ENCODE assay signal across 16 mouse cellular contexts in genomic region chr14:22074229-22074628, GRCm38 (mm10). TPM values are rescaled to one million over a fixed set of nuclear protein-coding genes. Genes with fewer than 3 reads are reported as not detected.
A peak's percentile ranks its signal among the peaks of the same experiment; 100 is the strongest.
DNase-seq lines count a peak whose midpoint lies in the region; ATAC-seq lines count a peak whose summit lies in the region.
"Had no signal": no experiment of that assay in that cellular context is flagged by ENCODE, and none has a peak within 500 bp of the region (broad histone marks: within the 10 kb centered on the region; RNA-seq: fewer than 3 reads in every experiment).

No protein-coding gene starts in this region.

- H3K27ac ChIP-seq in embryonic facial prominence, embryonic 10.5 days (replicated peaks) = no peak overlapping the region; the same call in 1 of the 2 replicates
- no peak overlapping the region for H3K27ac ChIP-seq in forebrain, embryonic 11.5 days (ENCODE audit: low read depth, low read length)
- H3K27ac ChIP-seq in hindbrain, embryonic 15.5 days (replicated peaks) = no peak overlapping the region
- H3K27ac ChIP-seq in midbrain, embryonic 13.5 days = no peak overlapping the region
- H3K27ac ChIP-seq: heart, embryonic 15.5 days; layer of hippocampus, adult 2 months had no signal

- no peaks in the 10 kb centered on the region for H3K9me3 ChIP-seq in embryonic facial prominence, embryonic 10.5 days
- H3K9me3 ChIP-seq in forebrain, embryonic 11.5 days (ENCODE audit: control insufficient read depth, low read length) = no peaks in the 10 kb centered on the region
- no peaks in the 10 kb centered on the region for H3K9me3 ChIP-seq in hindbrain, embryonic 15.5 days
- no peaks in the 10 kb centered on the region for H3K9me3 ChIP-seq in midbrain, embryonic 13.5 days
- H3K9me3 ChIP-seq: heart, embryonic 15.5 days had no signal

- peak; percentile 49; the same call in 1 of the 2 replicates for ATAC-seq in forebrain, embryonic 11.5 days (replicated peaks; ENCODE audit: low FRiP score)
- ATAC-seq in hindbrain, embryonic 15.5 days (ENCODE audit: low FRiP score, low read depth) = no peak
- peak; percentile 24; the same call in 1 of the 2 replicates for ATAC-seq in midbrain, embryonic 13.5 days
- ATAC-seq: intestine, embryonic 16.5 days; Patski had no signal

- 0 out of 2 replicates have a peak overlapping the region, but pooled peaks have one; percentile 12 for H3K4me3 ChIP-seq in embryonic facial prominence, embryonic 10.5 days
- H3K4me3 ChIP-seq in forebrain, embryonic 11.5 days (ENCODE audit: low read depth, low read length) = no peak overlapping the region
- H3K4me3 ChIP-seq in hindbrain, embryonic 15.5 days = no peak overlapping the region
- H3K4me3 ChIP-seq in midbrain, embryonic 13.5 days (replicated peaks) = peak overlapping the region; percentile 11; the same call in 1 of the 2 replicates
- H3K4me3 ChIP-seq: heart, embryonic 15.5 days; layer of hippocampus, adult 2 months had no signal

- H3K36me3 ChIP-seq in embryonic facial prominence, embryonic 10.5 days (replicated peaks) = no peaks in the 10 kb centered on the region
- no peaks in the 10 kb centered on the region for H3K36me3 ChIP-seq in forebrain, embryonic 11.5 days (ENCODE audit: control insufficient read depth, insufficient read depth, low read length)
- H3K36me3 ChIP-seq in hindbrain, embryonic 15.5 days = no peaks in the 10 kb centered on the region
- H3K36me3 ChIP-seq in midbrain, embryonic 13.5 days = no peaks in the 10 kb centered on the region
- H3K36me3 ChIP-seq: heart, embryonic 15.5 days had no signal

- intact Hi-C loops in left cerebral cortex, postnatal 4 days (cut with DNase I) = no loop called here

- 30% methylated on average over 16 of the region's 16 CpGs for WGBS in embryonic facial prominence, embryonic 10.5 days
- 15% methylated on average over 16 of the region's 16 CpGs for WGBS in forebrain, embryonic 11.5 days
- 37% methylated on average over 16 of the region's 16 CpGs for WGBS in hindbrain, embryonic 15.5 days
- 18% methylated on average over 16 of the region's 16 CpGs for WGBS in midbrain, embryonic 13.5 days

- peaks cover 22% of the 10 kb centered on the region for H3K4me1 ChIP-seq in embryonic facial prominence, embryonic 10.5 days
- 0 out of 2 replicates have a peak, but pooled peaks cover 2% of the 10 kb centered on the region for H3K4me1 ChIP-seq in forebrain, embryonic 11.5 days (replicated peaks; ENCODE audit: control insufficient read depth, insufficient read depth, low read length)
- peaks cover 6% of the 10 kb centered on the region; the same call in 1 of the 2 replicates for H3K4me1 ChIP-seq in hindbrain, embryonic 15.5 days (replicated peaks)
- H3K4me1 ChIP-seq in midbrain, embryonic 13.5 days (replicated peaks) = peaks cover 15% of the 10 kb centered on the region
- H3K4me1 ChIP-seq: heart, embryonic 15.5 days had no signal

- peak overlapping the region; percentile 24; the same call in 1 of the 2 replicates for H3K4me2 ChIP-seq in forebrain, embryonic 11.5 days (ENCODE audit: low read depth, low read length, severe bottlenecking)
- H3K4me2 ChIP-seq in hindbrain, embryonic 15.5 days = peak overlapping the region; percentile 17; the same call in 1 of the 2 replicates
- H3K4me2 ChIP-seq in midbrain, embryonic 13.5 days (replicated peaks) = peak overlapping the region; percentile 45
- H3K4me2 ChIP-seq: heart, embryonic 15.5 days had no signal

- peak; percentile 40 for DNase-seq in embryonic facial prominence, embryonic 10.5 days (ENCODE audit: low spot score)
- no peak for DNase-seq in forebrain, embryonic 11.5 days (ENCODE audit: low spot score)
- no peak for DNase-seq in lung, postnatal 25 days (ENCODE audit: low spot score)
- DNase-seq in frontal cortex, postnatal 14 days (ENCODE audit: low spot score in 2 of 2) = no peak
- no peak for DNase-seq in left cerebral cortex, postnatal 4 days
- DNase-seq in adrenal gland, adult 8-10 months = no peak
- DNase-seq: adrenal gland, postnatal 14 days; gastrocnemius, postnatal 36 days; liver had no signal

- peak overlapping the region; percentile 36 for H3K9ac ChIP-seq in forebrain, embryonic 11.5 days (ENCODE audit: low read length)
- no peak overlapping the region for H3K9ac ChIP-seq in hindbrain, embryonic 15.5 days
- H3K9ac ChIP-seq in midbrain, embryonic 13.5 days (replicated peaks) = no peak overlapping the region
- H3K9ac ChIP-seq: heart, embryonic 15.5 days had no signal

- peaks cover 44% of the 10 kb centered on the region for H3K27me3 ChIP-seq in embryonic facial prominence, embryonic 10.5 days (replicated peaks; ENCODE audit: low read depth, poor library complexity, severe bottlenecking)
- no peaks in the 10 kb centered on the region; the same call in 1 of the 2 replicates for H3K27me3 ChIP-seq in forebrain, embryonic 11.5 days (ENCODE audit: control insufficient read depth, insufficient read depth, low read length)
- no peaks in the 10 kb centered on the region for H3K27me3 ChIP-seq in hindbrain, embryonic 15.5 days
- peaks cover 20% of the 10 kb centered on the region for H3K27me3 ChIP-seq in midbrain, embryonic 13.5 days
- H3K27me3 ChIP-seq: heart, embryonic 15.5 days had no signal

RNA-seq across cellular contexts. Expression of gene Lrmda, which starts 54.7 kb away (rescaled TPM):
- polyA plus RNA-seq in embryonic facial prominence, embryonic 10.5 days (2016; fragmentation: Nextera tagmentation; extraction: Ambion mirVana) = 0.85 and 0.88 TPM in 2 replicates
- polyA plus RNA-seq in forebrain, embryonic 11.5 days (2014; fragmentation: Nextera tagmentation; extraction: Ambion mirVana) = not detected in 2 replicates
- 0.23 and 0.37 TPM in 2 replicates for polyA plus RNA-seq in hindbrain, embryonic 15.5 days (2015; fragmentation: Nextera tagmentation; extraction: Ambion mirVana)
- polyA plus RNA-seq in midbrain, embryonic 13.5 days (2015; fragmentation: Nextera tagmentation; extraction: Ambion mirVana) = 0.23 TPM in 1 of 2 replicates, not detected in the other
- total RNA-seq in left cerebral cortex, postnatal 4 days (2021) = under 1 TPM in 1 of 2 experiments, not detected in 1; 0.74 TPM
- total RNA-seq in adrenal gland, adult 8-10 months (2022) = 1 to 10 TPM; 3.4 to 8.5 (median 5.7) TPM
- polyA plus RNA-seq: small intestine, adult 2 months had no signal

Comparison
In these comparisons a context has a peak if more than half of its experiments do, and no peak if none do; other contexts are left out.
1. H3K4me3 ChIP-seq: peak in embryonic facial prominence, embryonic 10.5 days (single experiment) and midbrain, embryonic 13.5 days (single experiment); none in forebrain, embryonic 11.5 days (single experiment) and hindbrain, embryonic 15.5 days (single experiment).
2. Peak in every context shown above with its lines, with median percentiles within 50 percentile points of each other: H3K4me2 ChIP-seq.